Mouse (Mus musculus) stomach, embryonic 14.5 days (tissue): ENCODE measurements around the gene Islr2. TPM values are rescaled to one million over a fixed set of nuclear protein-coding genes. Genes with fewer than 3 reads are reported as not detected.

Experiments used
- ATAC-seq: fragments of 200-750 bp; cut with Nextera tagmentation; 2 replicates; pipeline ENCODE4 v1.8.0; 2017; ENCODE audit warnings: low read depth, moderate TSS enrichment; ENCODE audit not compliant: insufficient number of reproducible peaks, insufficient read depth, low FRiP score
- H3K27ac ChIP-seq: fragments of 300-500 bp; sonication (generic); 2 replicates; pipeline ENCODE4 v1.5.1; 2014; ENCODE audit warnings: mild to moderate bottlenecking, low read length, moderate library complexity, mixed read lengths
- H3K27me3 ChIP-seq: fragments of 300-500 bp; sonication (generic); 2 replicates; pipeline ENCODE4 v1.6.1; 2014; ENCODE audit warnings: low read length, control low read depth, mixed read lengths; ENCODE audit not compliant: control insufficient read depth, insufficient read depth
- H3K36me3 ChIP-seq: fragments of 300-500 bp; sonication (generic); 2 replicates; pipeline ENCODE4 v1.6.1; 2014; ENCODE audit warnings: mild to moderate bottlenecking, control low read depth, low read length, moderate library complexity, mixed read lengths; ENCODE audit not compliant: control insufficient read depth, insufficient read depth
- H3K4me1 ChIP-seq: fragments of 300-500 bp; sonication (generic); 2 replicates; pipeline ENCODE4 v1.6.1; 2014; ENCODE audit warnings: low read length, control low read depth, mixed read lengths; ENCODE audit not compliant: control insufficient read depth, insufficient read depth
- H3K4me2 ChIP-seq: fragments of 300-500 bp; sonication (generic); replicated peaks from 2 replicates; pipeline ENCODE4 v1.6.1; 2014; ENCODE audit warnings: low read depth, low read length, control low read depth
- H3K4me3 ChIP-seq: fragments of 300-500 bp; sonication (generic); 2 replicates; pipeline ENCODE4 v1.5.1; 2014; ENCODE audit warnings: low read depth, low read length, control low read depth
- H3K9ac ChIP-seq: fragments of 300-500 bp; sonication (generic); replicated peaks from 2 replicates; pipeline ENCODE4 v1.6.1; 2014; ENCODE audit warnings: low read depth, mild to moderate bottlenecking, control low read depth, low read length, moderate library complexity, mixed read lengths
- H3K9me3 ChIP-seq: fragments of 300-500 bp; sonication (generic); 2 replicates; pipeline ENCODE4 v1.6.1; 2016; ENCODE audit warnings: low read depth, low read length, control low read depth; ENCODE audit not compliant: control insufficient read depth
- WGBS: fragments of 180-500 bp; shearing (Covaris S2); extraction: QIAGEN DNeasy Blood & Tissue Kit; methylation state at CpG from one replicate; pipeline ENCODE4 v1.1.7; 2014; 5-methylcytosine and 5-hydroxymethylcytosine counted together
- polyA plus RNA-seq: library from polyadenylated mRNA; unstranded; fragments of >200 nt; fragmentation: Nextera tagmentation; extraction: Ambion mirVana; gene quantifications from 2 replicates; pipeline ENCODE4 v1.2.1, GENCODE M21; 2014

The Islr2 gene
- polyA plus RNA-seq, 1 experiment from 2014 or later: 1.7 TPM

GRCm38 (mm10) chr9:58213865-58214264, 9.7 kb upstream of the Islr2 start:
- peak; percentile 72; the same call in 1 of the 2 replicates for ATAC-seq
- Histone ChIP-seq H3K9me3 (no peaks in the 10 kb centered on the region), H3K9ac (no peak overlapping the region), H3K4me2 (no peak overlapping the region), H3K27me3 (no peaks in the 10 kb centered on the region), H3K27ac (no peak overlapping the region), H3K4me1 (no peaks in the 10 kb centered on the region; the same call in 1 of the 2 replicates), H3K4me3 (no peak overlapping the region), H3K36me3 (no peaks in the 10 kb centered on the region)
- 12% methylated on average over 5 of the region's 5 CpGs for WGBS

GRCm38 (mm10) chr9:58213377-58213776, 9.3 kb upstream of the Islr2 start:
- WGBS: 62% methylated on average over 5 of the region's 5 CpGs

GRCm38 (mm10) chr9:58210304-58210627, 6.1 kb upstream of the Islr2 start:
- H3K36me3 ChIP-seq: no peaks in the 10 kb centered on the region
- WGBS: 74% methylated on average over 2 of the region's 2 CpGs

More at GRCm38 (mm10) chr9:58213377-58213776, 9.3 kb upstream of the Islr2 start:
- Histone ChIP-seq H3K27me3 (no peaks in the 10 kb centered on the region), H3K36me3 (no peaks in the 10 kb centered on the region), H3K27ac (no peak overlapping the region), H3K9ac (no peak overlapping the region), H3K4me2 (no peak overlapping the region), H3K4me3 (no peak overlapping the region), H3K4me1 (no peaks in the 10 kb centered on the region; the same call in 1 of the 2 replicates), H3K9me3 (no peaks in the 10 kb centered on the region)
- no peak for ATAC-seq

GRCm38 (mm10) chr9:58209462-58210303, 5.6 kb upstream of the Islr2 start:
- Histone ChIP-seq H3K27me3 (no peaks in the 10 kb centered on the region), H3K36me3 (no peaks in the 10 kb centered on the region), H3K4me2 (no peak overlapping the region), H3K27ac (no peak overlapping the region), H3K9me3 (no peaks in the 10 kb centered on the region), H3K4me1 (no peaks in the 10 kb centered on the region; the same call in 1 of the 2 replicates), H3K9ac (no peak overlapping the region), H3K4me3 (no peak overlapping the region)
- no peak for ATAC-seq
- WGBS: 75% methylated on average over 8 of the region's 8 CpGs

More at GRCm38 (mm10) chr9:58210304-58210627, 6.1 kb upstream of the Islr2 start:
- H3K4me3 ChIP-seq: no peak overlapping the region
- no peaks in the 10 kb centered on the region for H3K27me3 ChIP-seq
- H3K9me3 ChIP-seq: no peaks in the 10 kb centered on the region
- no peak overlapping the region for H3K9ac ChIP-seq
- no peak overlapping the region for H3K27ac ChIP-seq
- ATAC-seq: no peak
- no peaks in the 10 kb centered on the region; the same call in 1 of the 2 replicates for H3K4me1 ChIP-seq
- no peak overlapping the region for H3K4me2 ChIP-seq

GRCm38 (mm10) chr9:58206013-58206412, 1.9 kb upstream of the Islr2 start:
- 90% methylated on average over 7 of the region's 7 CpGs for WGBS
- H3K27me3 ChIP-seq: peaks cover 22% of the 10 kb centered on the region
- no peaks in the 10 kb centered on the region for H3K9me3 ChIP-seq
- no peak overlapping the region for H3K27ac ChIP-seq
- H3K4me1 ChIP-seq: no peaks in the 10 kb centered on the region
- H3K9ac ChIP-seq: no peak overlapping the region
- H3K36me3 ChIP-seq: no peaks in the 10 kb centered on the region
- H3K4me3 ChIP-seq: no peak overlapping the region
- ATAC-seq: no peak
- no peak overlapping the region for H3K4me2 ChIP-seq

GRCm38 (mm10) chr9:58204448-58205000, 405 bp upstream of the Islr2 start:
- Histone ChIP-seq H3K4me1 (0 out of 2 replicates have a peak, but pooled peaks cover 3% of the 10 kb centered on the region), H3K27me3 (peaks cover 37% of the 10 kb centered on the region), H3K36me3 (no peaks in the 10 kb centered on the region), H3K9me3 (no peaks in the 10 kb centered on the region), H3K9ac (no peak overlapping the region), H3K27ac (no peak overlapping the region), H3K4me2 (peak overlapping the region; percentile 44), H3K4me3 (peak overlapping the region; percentile 27)
- 4% methylated on average over 18 of the region's 18 CpGs for WGBS
- ATAC-seq: peak; percentile 74; the same call in 1 of the 2 replicates

GRCm38 (mm10) chr9:58202676-58203453, 1.3 kb downstream of the Islr2 start:
- no peak for ATAC-seq
- H3K27ac ChIP-seq: no peak overlapping the region
- WGBS: 9% methylated on average over 14 of the region's 14 CpGs
- no peak overlapping the region for H3K4me3 ChIP-seq
- H3K9me3 ChIP-seq: no peaks in the 10 kb centered on the region
- no peak overlapping the region for H3K4me2 ChIP-seq
- no peaks in the 10 kb centered on the region for H3K36me3 ChIP-seq
- peaks cover 18% of the 10 kb centered on the region for H3K4me1 ChIP-seq
- no peak overlapping the region for H3K9ac ChIP-seq
- peaks cover 53% of the 10 kb centered on the region for H3K27me3 ChIP-seq

GRCm38 (mm10) chr9:58201861-58202549, 2.1 kb downstream of the Islr2 start:
- H3K27ac ChIP-seq: no peak overlapping the region
- H3K4me1 ChIP-seq: peaks cover 25% of the 10 kb centered on the region
- H3K4me2 ChIP-seq: peak overlapping the region; percentile 23; the same call in 1 of the 2 replicates
- 1% methylated on average over 37 of the region's 37 CpGs for WGBS
- peak overlapping the region; percentile 7; the same call in 1 of the 2 replicates for H3K4me3 ChIP-seq
- H3K27me3 ChIP-seq: peaks cover 61% of the 10 kb centered on the region
- H3K9ac ChIP-seq: no peak overlapping the region
- no peaks in the 10 kb centered on the region for H3K36me3 ChIP-seq
- no peak for ATAC-seq
- no peaks in the 10 kb centered on the region for H3K9me3 ChIP-seq
